Mouse (Mus musculus) regulatory T cell (primary cell): ENCODE data around the gene Ints2.

ENCODE experiments used
- in situ Hi-C: fragments of 300-600 bp; cut with MboI, MseI; formaldehyde crosslinking; loops from one replicate; pipeline ENCODE4 v1.15.1; 2025; ENCODE audit warnings: high pct_unique_total_duplicates

Gene Ints2

GRCm38 (mm10) chr11:86174173-86174572, 83.2 kb downstream of the Ints2 start:
- in situ Hi-C loops = loop anchor here (5.0 to 25.0 kb wide), 2 partner anchors 317 to 1112 kb away; no protein-coding TSS in a partner anchor

GRCm38 (mm10) chr11:86170743-86171142, 86.6 kb downstream of the Ints2 start:
- in situ Hi-C loops = loop anchor here (5.0 to 25.0 kb wide), 2 partner anchors 313 to 1108 kb away; no protein-coding TSS in a partner anchor
